Mouse (Mus musculus): ENCODE results near the gene Neurog1. TPM values are rescaled to one million over a fixed set of nuclear protein-coding genes. Genes with fewer than 3 reads are reported as not detected.
A peak's percentile ranks its signal among the peaks of the same experiment; 100 is the strongest.

Neurog1 gene
- 2.3 and 3.2 TPM in 2 replicates for polyA plus RNA-seq (2015; fragmentation: Nextera tagmentation; extraction: Ambion mirVana)

- Histone ChIP-seq H3K36me3 (ENCODE audit: control insufficient read depth, insufficient read depth, low read length) (no peaks in the 10 kb centered on the region), H3K27ac (ENCODE audit: low read length) (no peak within 1 kb of the TSS), H3K4me2 (ENCODE audit: low read length) (peak within 1 kb of the TSS; percentile 64), H3K27me3 (ENCODE audit: control insufficient read depth, insufficient read depth, low read depth, low read length) (peaks cover 85% of the 10 kb centered on the region), H3K9me3 (replicated peaks; ENCODE audit: control insufficient read depth, low read length, poor library complexity, severe bottlenecking) (no peaks in the 10 kb centered on the region), H3K4me3 (ENCODE audit: low read depth, low read length) (peak within 1 kb of the TSS; percentile 36), H3K4me1 (ENCODE audit: control insufficient read depth, insufficient read depth, low read length) (peaks cover 10% of the 10 kb centered on the region; the same call in 1 of the 2 replicates), H3K9ac (ENCODE audit: low read depth, low read length) (peak within 1 kb of the TSS; percentile 50; the same call in 1 of the 2 replicates)
- WGBS: under 1% methylated on average over 53 of the region's 65 CpGs
- peak; percentile 74 for ATAC-seq
Observed at GRCm38 (mm10) chr13:56251924-56252619, at the start of gene Neurog1. Neurog1 (minus strand) TSS chr13:56252163.

DNA sequence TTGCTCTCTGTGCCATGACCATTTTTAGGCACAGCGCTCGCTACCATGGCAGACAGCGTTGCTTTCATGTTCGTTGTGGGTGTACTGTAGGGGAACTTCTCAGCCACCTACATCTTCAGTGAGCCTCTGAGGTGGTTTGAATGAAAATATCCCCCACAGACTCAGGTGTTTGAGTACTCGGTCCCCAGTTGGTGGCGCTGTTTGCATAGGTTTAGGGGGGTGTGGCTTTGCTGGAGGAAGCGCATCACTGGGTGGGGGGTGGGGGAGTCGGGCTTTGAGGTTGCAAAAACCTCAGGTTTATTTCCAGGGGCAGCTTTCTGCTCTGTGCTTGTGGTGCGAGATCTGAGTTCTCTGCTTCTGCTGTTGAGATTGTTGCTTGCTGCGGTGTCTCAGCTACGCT lies 47.4 kb upstream of the Neurog1 start:
- peaks cover 21% of the 10 kb centered on the region for H3K27me3 ChIP-seq (ENCODE audit: control insufficient read depth, insufficient read depth, low read depth, low read length)
- no peak overlapping the region for H3K4me2 ChIP-seq (ENCODE audit: low read length)
- no peaks in the 10 kb centered on the region for H3K9me3 ChIP-seq (replicated peaks; ENCODE audit: control insufficient read depth, low read length, poor library complexity, severe bottlenecking)
- no peak overlapping the region for H3K9ac ChIP-seq (ENCODE audit: low read depth, low read length)
- no peak overlapping the region for H3K27ac ChIP-seq (ENCODE audit: low read length)
- WGBS: 94% methylated on average over 11 of the region's 11 CpGs
- ATAC-seq: no peak
- no peak overlapping the region for H3K4me3 ChIP-seq (ENCODE audit: low read depth, low read length)
- peaks cover 18% of the 10 kb centered on the region for H3K4me1 ChIP-seq (ENCODE audit: control insufficient read depth, insufficient read depth, low read length)
- no peaks in the 10 kb centered on the region for H3K36me3 ChIP-seq (ENCODE audit: control insufficient read depth, insufficient read depth, low read length)

DNA sequence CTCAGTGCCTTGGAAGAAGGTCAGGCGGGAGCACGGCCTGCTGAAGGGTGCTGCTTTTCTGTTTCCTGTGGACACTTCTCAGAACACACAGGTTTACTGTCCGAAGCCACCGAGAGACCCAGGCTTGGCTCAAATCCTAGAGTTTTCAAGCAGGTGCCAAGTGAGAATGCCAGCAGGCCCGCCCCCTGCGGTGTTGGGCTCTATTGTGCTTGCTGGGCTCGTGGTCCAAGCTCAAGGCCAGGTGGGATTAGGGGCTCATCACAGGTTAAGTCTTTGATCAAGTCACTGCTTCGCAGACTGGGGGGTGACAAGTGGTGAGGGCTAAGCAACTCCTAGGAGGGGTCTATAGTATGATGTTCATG lies 44.7 kb upstream of the Neurog1 start:
- Histone ChIP-seq H3K27me3 (ENCODE audit: control insufficient read depth, insufficient read depth, low read depth, low read length) (peaks cover 38% of the 10 kb centered on the region), H3K9me3 (replicated peaks; ENCODE audit: control insufficient read depth, low read length, poor library complexity, severe bottlenecking) (no peaks in the 10 kb centered on the region), H3K4me3 (ENCODE audit: low read depth, low read length) (peak overlapping the region; percentile 48), H3K4me1 (ENCODE audit: control insufficient read depth, insufficient read depth, low read length) (peaks cover 18% of the 10 kb centered on the region), H3K9ac (ENCODE audit: low read depth, low read length) (peak overlapping the region; percentile 63), H3K4me2 (ENCODE audit: low read length) (peak overlapping the region; percentile 70), H3K27ac (ENCODE audit: low read length) (no peak overlapping the region), H3K36me3 (ENCODE audit: control insufficient read depth, insufficient read depth, low read length) (no peaks in the 10 kb centered on the region)
- no peak; the same call in 1 of the 2 replicates for ATAC-seq
- WGBS: 3% methylated on average over 8 of the region's 8 CpGs

DNA sequence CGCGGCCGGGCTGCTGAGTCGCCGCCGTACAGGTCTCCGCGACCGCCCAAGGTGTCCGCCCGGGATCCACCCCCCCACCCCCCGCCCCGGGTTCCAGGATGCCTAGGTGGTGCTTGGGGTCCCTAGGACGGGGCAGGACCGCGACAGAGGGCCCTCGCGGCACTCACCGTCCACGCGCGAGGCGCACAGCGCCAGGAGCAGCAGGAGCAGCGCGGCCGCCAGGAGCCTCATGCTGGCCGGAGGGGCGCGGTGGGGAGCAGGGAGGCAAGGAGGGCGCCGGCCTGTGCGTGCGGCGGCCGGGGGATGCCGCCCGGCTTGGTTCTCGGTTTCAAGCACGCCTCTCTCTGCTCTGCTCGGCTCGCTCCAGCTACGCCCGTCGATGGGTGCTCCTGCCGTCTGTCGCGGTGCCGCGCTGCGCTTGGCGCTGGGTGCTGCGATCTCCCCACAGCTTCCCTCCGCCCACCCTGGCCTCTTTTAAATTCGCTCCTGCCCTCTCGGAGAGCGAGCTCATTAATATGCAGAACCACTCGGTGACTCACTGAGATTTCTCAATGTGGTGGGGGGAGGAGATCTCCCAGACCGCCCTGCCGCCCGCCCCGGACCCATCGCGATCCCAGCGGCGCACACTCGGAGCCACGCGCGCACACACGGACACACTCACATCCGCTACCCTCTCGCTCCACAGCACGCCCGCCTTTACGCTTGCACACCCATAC lies 44.1 kb upstream of the Neurog1 start, which contains the start of gene Cxcl14:
TSS of gene Cxcl14 (minus strand) at position 609 of the 716 bp plus-strand sequence.
- Histone ChIP-seq H3K9me3 (replicated peaks; ENCODE audit: control insufficient read depth, low read length, poor library complexity, severe bottlenecking) (no peaks in the 10 kb centered on the region), H3K4me1 (ENCODE audit: control insufficient read depth, insufficient read depth, low read length) (peaks cover 18% of the 10 kb centered on the region), H3K4me3 (ENCODE audit: low read depth, low read length) (peak within 1 kb of the TSS; percentile 48), H3K4me2 (ENCODE audit: low read length) (peak within 1 kb of the TSS; percentile 70), H3K9ac (ENCODE audit: low read depth, low read length) (peak within 1 kb of the TSS; percentile 63), H3K36me3 (ENCODE audit: control insufficient read depth, insufficient read depth, low read length) (no peaks in the 10 kb centered on the region), H3K27ac (ENCODE audit: low read length) (no peak within 1 kb of the TSS), H3K27me3 (ENCODE audit: control insufficient read depth, insufficient read depth, low read depth, low read length) (peaks cover 42% of the 10 kb centered on the region)
- peak; percentile 74 for ATAC-seq
- WGBS: under 1% methylated on average over 67 of the region's 76 CpGs

GRCm38 (mm10) chr13:56295586-56295942 lies 43.6 kb upstream of the Neurog1 start:
- 2% methylated on average over 13 of the region's 13 CpGs for WGBS
- peak; percentile 46; the same call in 1 of the 2 replicates for ATAC-seq

DNA sequence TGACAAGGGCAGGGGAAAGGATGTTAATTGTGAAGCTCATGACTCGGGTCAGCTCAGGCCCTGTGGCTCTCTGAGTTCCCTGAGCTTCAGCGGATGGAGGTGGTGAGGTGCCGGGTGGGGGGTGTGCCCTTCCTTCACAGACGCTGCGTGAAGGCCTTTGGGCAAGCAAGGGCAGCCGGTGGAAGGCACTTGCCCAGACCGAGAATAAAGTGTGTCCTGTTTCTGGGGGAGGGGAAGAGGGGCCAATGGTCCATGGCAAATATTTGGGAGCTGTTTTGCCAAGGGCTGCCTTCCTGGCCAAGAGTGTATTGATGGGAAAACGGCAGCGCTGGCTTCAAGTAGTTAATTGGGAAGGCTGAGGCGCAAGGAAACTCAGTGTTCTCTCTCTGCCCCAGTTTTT lies 42.9 kb upstream of the Neurog1 start:
- Histone ChIP-seq H3K4me1 (ENCODE audit: control insufficient read depth, insufficient read depth, low read length) (peaks cover 18% of the 10 kb centered on the region), H3K36me3 (ENCODE audit: control insufficient read depth, insufficient read depth, low read length) (no peaks in the 10 kb centered on the region), H3K9ac (ENCODE audit: low read depth, low read length) (no peak overlapping the region), H3K4me3 (ENCODE audit: low read depth, low read length) (peak overlapping the region; percentile 48), H3K4me2 (ENCODE audit: low read length) (peak overlapping the region; percentile 70), H3K27ac (ENCODE audit: low read length) (no peak overlapping the region), H3K27me3 (ENCODE audit: control insufficient read depth, insufficient read depth, low read depth, low read length) (peaks cover 42% of the 10 kb centered on the region), H3K9me3 (replicated peaks; ENCODE audit: control insufficient read depth, low read length, poor library complexity, severe bottlenecking) (no peaks in the 10 kb centered on the region)
- WGBS: 6% methylated on average over 10 of the region's 10 CpGs
- no peak for ATAC-seq

More at GRCm38 (mm10) chr13:56295586-56295942, 43.6 kb upstream of the Neurog1 start:
- Histone ChIP-seq H3K4me1 (ENCODE audit: control insufficient read depth, insufficient read depth, low read length) (peaks cover 18% of the 10 kb centered on the region), H3K9ac (ENCODE audit: low read depth, low read length) (peak overlapping the region; percentile 63), H3K27me3 (ENCODE audit: control insufficient read depth, insufficient read depth, low read depth, low read length) (peaks cover 42% of the 10 kb centered on the region), H3K36me3 (ENCODE audit: control insufficient read depth, insufficient read depth, low read length) (no peaks in the 10 kb centered on the region), H3K4me3 (ENCODE audit: low read depth, low read length) (peak overlapping the region; percentile 48), H3K27ac (ENCODE audit: low read length) (no peak overlapping the region), H3K9me3 (replicated peaks; ENCODE audit: control insufficient read depth, low read length, poor library complexity, severe bottlenecking) (no peaks in the 10 kb centered on the region), H3K4me2 (ENCODE audit: low read length) (peak overlapping the region; percentile 70)

GRCm38 (mm10) chr13:56289998-56290397 lies 38.0 kb upstream of the Neurog1 start:
- 85% methylated on average over 6 of the region's 6 CpGs for WGBS
- peaks cover 25% of the 10 kb centered on the region for H3K27me3 ChIP-seq (ENCODE audit: control insufficient read depth, insufficient read depth, low read depth, low read length)
- no peak for ATAC-seq
- no peaks in the 10 kb centered on the region for H3K9me3 ChIP-seq (replicated peaks; ENCODE audit: control insufficient read depth, low read length, poor library complexity, severe bottlenecking)
- H3K4me2 ChIP-seq (ENCODE audit: low read length): no peak overlapping the region
- no peak overlapping the region for H3K27ac ChIP-seq (ENCODE audit: low read length)
- H3K4me1 ChIP-seq (ENCODE audit: control insufficient read depth, insufficient read depth, low read length): peaks cover 8% of the 10 kb centered on the region; the same call in 1 of the 2 replicates
- H3K9ac ChIP-seq (ENCODE audit: low read depth, low read length): no peak overlapping the region
- H3K36me3 ChIP-seq (ENCODE audit: control insufficient read depth, insufficient read depth, low read length): no peaks in the 10 kb centered on the region
- no peak overlapping the region for H3K4me3 ChIP-seq (ENCODE audit: low read depth, low read length)

GRCm38 (mm10) chr13:56289261-56289660 lies 37.3 kb upstream of the Neurog1 start:
- peaks cover 6% of the 10 kb centered on the region; the same call in 1 of the 2 replicates for H3K4me1 ChIP-seq (ENCODE audit: control insufficient read depth, insufficient read depth, low read length)
- H3K27ac ChIP-seq (ENCODE audit: low read length): no peak overlapping the region
- 46% methylated on average over 11 of the region's 11 CpGs for WGBS
- H3K9me3 ChIP-seq (replicated peaks; ENCODE audit: control insufficient read depth, low read length, poor library complexity, severe bottlenecking): no peaks in the 10 kb centered on the region
- H3K27me3 ChIP-seq (ENCODE audit: control insufficient read depth, insufficient read depth, low read depth, low read length): peaks cover 22% of the 10 kb centered on the region
- 0 out of 2 replicates have a peak overlapping the region, but pooled peaks have one; percentile 5 for H3K4me2 ChIP-seq (ENCODE audit: low read length)
- ATAC-seq: no peak
- no peak overlapping the region for H3K9ac ChIP-seq (ENCODE audit: low read depth, low read length)
- no peaks in the 10 kb centered on the region for H3K36me3 ChIP-seq (ENCODE audit: control insufficient read depth, insufficient read depth, low read length)
- H3K4me3 ChIP-seq (ENCODE audit: low read depth, low read length): no peak overlapping the region

GRCm38 (mm10) chr13:56288601-56289000 lies 36.6 kb upstream of the Neurog1 start:
- Histone ChIP-seq H3K4me3 (ENCODE audit: low read depth, low read length) (no peak overlapping the region), H3K4me2 (ENCODE audit: low read length) (no peak overlapping the region), H3K9ac (ENCODE audit: low read depth, low read length) (no peak overlapping the region), H3K4me1 (ENCODE audit: control insufficient read depth, insufficient read depth, low read length) (peaks cover 6% of the 10 kb centered on the region; the same call in 1 of the 2 replicates), H3K9me3 (replicated peaks; ENCODE audit: control insufficient read depth, low read length, poor library complexity, severe bottlenecking) (no peaks in the 10 kb centered on the region), H3K27ac (ENCODE audit: low read length) (no peak overlapping the region), H3K27me3 (ENCODE audit: control insufficient read depth, insufficient read depth, low read depth, low read length) (peaks cover 16% of the 10 kb centered on the region), H3K36me3 (ENCODE audit: control insufficient read depth, insufficient read depth, low read length) (no peaks in the 10 kb centered on the region)
- ATAC-seq: no peak
- 47% methylated on average over 4 of the region's 4 CpGs for WGBS

Data from midbrain, embryonic 16.5 days (tissue).